Mouse (Mus musculus) limb, embryonic 10.5 days (tissue): ENCODE data around the gene Rxra. TPM values are rescaled to one million over a fixed set of nuclear protein-coding genes. Genes with fewer than 3 reads are reported as not detected.

Source experiments
- DNase-seq: peaks from one replicate; pipeline ENCODE4 v3.0.0-alpha.2; 2017; ENCODE audit warnings: low spot score
- H3K27ac ChIP-seq: fragments of 300-500 bp; sonication (generic); 2 replicates; pipeline ENCODE4 v1.5.1; 2016; ENCODE audit warnings: mild to moderate bottlenecking
- H3K27me3 ChIP-seq: fragments of 300-500 bp; sonication (generic); 2 replicates; pipeline ENCODE4 v1.6.1; 2016; ENCODE audit warnings: low read depth, mild to moderate bottlenecking; ENCODE audit not compliant: poor library complexity, severe bottlenecking
- H3K36me3 ChIP-seq: fragments of 300-500 bp; sonication (generic); 2 replicates; pipeline ENCODE4 v1.6.1; 2016; ENCODE audit warnings: mild to moderate bottlenecking, moderate library complexity
- H3K4me1 ChIP-seq: fragments of 300-500 bp; sonication (generic); 2 replicates; pipeline ENCODE4 v1.6.1; 2016
- H3K4me3 ChIP-seq: fragments of 300-500 bp; sonication (generic); 2 replicates; pipeline ENCODE4 v1.5.1; 2016; ENCODE audit warnings: mild to moderate bottlenecking, moderate library complexity
- H3K9me3 ChIP-seq: fragments of 300-500 bp; sonication (generic); replicated peaks from 2 replicates; pipeline ENCODE4 v1.6.1; 2016; ENCODE audit warnings: mild to moderate bottlenecking
- WGBS: fragments of 180-500 bp; shearing (Covaris S2); methylation state at CpG from one replicate; pipeline ENCODE4 v1.1.7; 2016; 5-methylcytosine and 5-hydroxymethylcytosine counted together
- polyA plus RNA-seq: library from polyadenylated mRNA; unstranded; fragments of >200 nt; fragmentation: Nextera tagmentation; extraction: Ambion mirVana; gene quantifications from 2 replicates; pipeline ENCODE4 v1.2.1, GENCODE M21; 2016

Rxra gene
- polyA plus RNA-seq, 1 experiment from 2014 or later, result 10.9 TPM

DNA sequence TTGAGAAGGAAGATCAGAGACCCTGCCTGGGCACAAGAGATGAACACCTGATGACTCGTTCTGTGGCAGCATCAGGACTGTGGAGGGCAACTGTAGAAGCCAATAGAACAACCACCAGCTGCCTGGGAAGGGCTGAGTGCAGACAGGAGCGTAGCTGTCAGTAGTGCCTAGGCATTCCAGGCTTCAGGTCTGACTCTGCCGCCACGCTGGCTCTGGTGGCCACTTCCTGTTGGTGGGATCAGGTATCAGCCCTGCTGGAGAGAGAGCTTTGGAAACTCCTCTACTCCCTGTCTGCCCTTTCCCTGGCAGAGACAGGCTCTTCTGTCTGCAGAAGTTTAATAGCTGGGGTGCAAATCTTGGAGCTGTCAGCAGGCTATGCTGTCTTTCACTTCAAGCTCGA, 93.5 kb downstream of the Rxra start:
- peak overlapping the region; percentile 63 for H3K27ac ChIP-seq
- peaks cover 57% of the 10 kb centered on the region for H3K4me1 ChIP-seq
- H3K4me3 ChIP-seq, result peak overlapping the region; percentile 18; the same call in 1 of the 2 replicates
- H3K9me3 ChIP-seq, result no peaks in the 10 kb centered on the region
- no peaks in the 10 kb centered on the region for H3K27me3 ChIP-seq
- WGBS, result 18% methylated on average over 5 of the region's 5 CpGs
- peak; percentile 52 for DNase-seq
- H3K36me3 ChIP-seq, result no peaks in the 10 kb centered on the region

DNA sequence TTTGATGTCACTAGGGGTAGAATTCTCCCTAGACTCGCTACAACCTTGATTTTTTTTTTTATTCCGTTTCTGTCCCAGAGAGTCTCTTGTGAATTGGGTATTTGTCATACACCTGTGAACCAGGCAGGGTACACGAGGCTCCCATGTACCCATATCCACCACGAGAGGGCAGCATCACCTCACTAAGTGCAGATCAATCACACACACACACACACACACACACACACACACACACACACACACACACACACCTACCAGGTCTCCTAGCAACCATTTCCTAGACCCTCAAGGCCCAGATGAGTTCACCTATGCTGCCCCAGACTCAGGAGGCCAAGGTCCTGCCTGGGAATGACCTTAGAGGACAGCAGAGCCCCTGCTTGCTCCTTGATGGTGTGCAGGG, 94.0 kb downstream of the Rxra start:
- Histone ChIP-seq H3K4me1 (peaks cover 57% of the 10 kb centered on the region), H3K27me3 (no peaks in the 10 kb centered on the region), H3K4me3 (no peak overlapping the region; the same call in 1 of the 2 replicates), H3K36me3 (no peaks in the 10 kb centered on the region), H3K9me3 (no peaks in the 10 kb centered on the region), H3K27ac (peak overlapping the region; percentile 43; the same call in 1 of the 2 replicates)
- WGBS, result 4% methylated on average over 4 of the region's 4 CpGs
- DNase-seq, result peak; percentile 88

DNA sequence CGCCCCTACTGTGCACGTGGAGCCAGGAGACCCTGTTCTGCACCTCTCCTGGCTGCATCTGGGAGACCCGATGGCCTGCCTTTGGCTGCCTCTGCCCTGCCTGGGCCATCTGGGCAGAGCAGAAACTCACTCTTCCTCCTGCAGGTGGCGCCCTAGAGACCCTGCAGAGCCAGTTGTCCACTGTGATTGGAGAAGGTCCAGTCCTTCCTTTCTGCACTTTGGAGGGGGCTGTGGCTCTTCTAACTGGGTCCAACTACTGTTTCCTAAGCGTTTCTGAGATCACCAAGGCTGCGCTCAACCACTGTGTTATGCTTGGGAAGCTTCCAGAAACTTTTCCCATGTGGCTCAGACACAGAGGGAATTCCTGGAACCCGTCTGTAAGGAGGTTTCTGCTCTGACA, 95.7 kb downstream of the Rxra start:
- Histone ChIP-seq H3K4me3 (no peak overlapping the region), H3K9me3 (no peaks in the 10 kb centered on the region), H3K27ac (peak overlapping the region; percentile 82), H3K4me1 (peaks cover 66% of the 10 kb centered on the region), H3K27me3 (no peaks in the 10 kb centered on the region), H3K36me3 (no peaks in the 10 kb centered on the region)
- WGBS, result 30% methylated on average over 7 of the region's 7 CpGs
- peak; percentile 91 for DNase-seq

DNA sequence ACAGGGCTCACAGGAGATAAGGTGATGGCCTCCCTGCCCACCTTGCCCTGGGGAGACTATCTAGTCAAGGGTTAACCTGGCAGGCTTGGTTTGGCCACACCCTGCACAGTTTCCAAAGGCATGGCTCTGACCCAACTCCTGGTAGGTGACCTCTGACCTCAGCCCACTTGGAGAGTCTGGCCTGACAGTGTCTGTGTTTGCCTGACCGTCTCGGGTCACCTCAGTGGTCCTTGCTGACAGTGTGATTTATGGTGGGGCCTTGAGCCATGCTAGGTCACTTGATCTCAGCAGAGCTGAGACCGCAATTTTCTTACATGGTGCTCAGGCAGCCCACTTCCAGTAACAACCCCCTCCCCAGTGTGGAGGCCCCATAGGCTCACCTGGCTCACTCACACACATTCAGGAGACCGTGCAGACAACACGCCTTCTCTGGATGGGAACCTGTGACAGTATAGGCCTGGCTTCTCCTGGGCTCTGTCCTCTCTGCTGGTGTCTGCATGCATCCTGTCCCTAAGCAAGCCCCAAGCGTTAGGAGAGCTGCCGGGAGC, 96.7 kb downstream of the Rxra start:
- Histone ChIP-seq H3K27ac (peak overlapping the region; percentile 82), H3K4me1 (peaks cover 66% of the 10 kb centered on the region), H3K36me3 (no peaks in the 10 kb centered on the region), H3K9me3 (no peaks in the 10 kb centered on the region), H3K4me3 (no peak overlapping the region; the same call in 1 of the 2 replicates), H3K27me3 (no peaks in the 10 kb centered on the region)
- peak; percentile 50 for DNase-seq
- WGBS, result 23% methylated on average over 7 of the region's 7 CpGs

DNA sequence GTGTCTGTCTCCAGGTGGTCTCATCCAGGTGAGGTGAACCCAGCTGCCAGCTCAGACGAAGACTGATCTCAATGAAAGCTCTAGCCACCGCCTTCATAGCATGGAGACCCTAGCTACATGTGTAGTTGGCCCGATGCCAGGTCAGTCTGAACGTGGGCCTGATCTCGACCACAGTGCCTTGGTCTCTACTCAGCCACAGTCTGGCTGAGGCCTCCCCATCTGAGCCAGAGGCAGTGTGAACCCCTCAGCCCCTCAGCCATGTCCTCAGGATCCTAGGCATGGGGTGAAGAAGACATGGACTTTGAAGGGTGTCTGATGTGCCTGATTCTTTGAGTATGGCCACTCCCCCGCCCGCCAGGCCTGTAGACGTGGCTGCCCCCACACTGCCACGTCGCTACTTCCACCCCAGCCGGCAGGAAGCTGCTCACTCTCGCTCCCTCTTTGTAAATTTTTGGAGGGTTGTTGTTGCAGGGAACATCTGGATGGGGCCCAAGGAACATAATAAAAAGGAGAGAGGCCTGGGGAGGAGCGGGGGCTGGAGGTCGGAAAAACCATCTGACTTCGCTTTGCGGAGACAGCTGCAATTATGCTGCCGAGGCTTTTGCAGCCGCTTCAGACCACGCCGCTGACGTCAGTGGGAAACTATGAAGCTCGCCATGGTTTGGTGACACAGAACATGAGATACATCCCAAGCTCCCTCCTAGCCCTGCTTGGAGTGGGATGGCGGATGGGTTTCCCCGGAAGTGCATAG, 97.9 kb downstream of the Rxra start:
- Histone ChIP-seq H3K4me1 (peaks cover 64% of the 10 kb centered on the region), H3K36me3 (no peaks in the 10 kb centered on the region), H3K27ac (peak overlapping the region; percentile 82), H3K27me3 (no peaks in the 10 kb centered on the region), H3K9me3 (no peaks in the 10 kb centered on the region), H3K4me3 (0 out of 2 replicates have a peak overlapping the region, but pooled peaks have one; percentile 3)
- DNase-seq, result peak; percentile 63
- 53% methylated on average over 24 of the region's 24 CpGs for WGBS

DNA sequence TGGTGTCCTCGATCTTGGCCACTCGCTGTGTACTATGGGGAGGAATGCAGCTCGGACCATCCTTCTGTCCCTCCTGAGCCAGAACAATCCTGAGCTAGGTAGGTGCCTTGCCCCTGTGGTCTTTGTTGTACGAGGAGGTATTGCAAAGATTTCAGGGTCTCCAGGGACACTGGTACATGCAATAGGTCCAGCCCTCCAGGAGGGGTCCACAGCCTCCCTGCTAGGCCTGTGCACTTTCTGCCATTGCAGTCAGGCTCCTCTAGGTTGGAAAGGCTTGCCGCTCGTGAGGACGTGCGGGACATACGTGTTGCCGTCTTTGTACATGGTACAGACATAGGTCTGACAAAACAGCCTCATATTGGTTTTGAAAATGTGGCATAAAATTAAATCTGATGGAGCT, 98.8 kb downstream of the Rxra start:
- H3K4me3 ChIP-seq, result no peak overlapping the region
- H3K4me1 ChIP-seq, result peaks cover 55% of the 10 kb centered on the region
- H3K9me3 ChIP-seq, result no peaks in the 10 kb centered on the region
- WGBS, result 90% methylated on average over 10 of the region's 10 CpGs
- no peak for DNase-seq
- H3K36me3 ChIP-seq, result no peaks in the 10 kb centered on the region
- no peaks in the 10 kb centered on the region for H3K27me3 ChIP-seq
- peak overlapping the region; percentile 82 for H3K27ac ChIP-seq

DNA sequence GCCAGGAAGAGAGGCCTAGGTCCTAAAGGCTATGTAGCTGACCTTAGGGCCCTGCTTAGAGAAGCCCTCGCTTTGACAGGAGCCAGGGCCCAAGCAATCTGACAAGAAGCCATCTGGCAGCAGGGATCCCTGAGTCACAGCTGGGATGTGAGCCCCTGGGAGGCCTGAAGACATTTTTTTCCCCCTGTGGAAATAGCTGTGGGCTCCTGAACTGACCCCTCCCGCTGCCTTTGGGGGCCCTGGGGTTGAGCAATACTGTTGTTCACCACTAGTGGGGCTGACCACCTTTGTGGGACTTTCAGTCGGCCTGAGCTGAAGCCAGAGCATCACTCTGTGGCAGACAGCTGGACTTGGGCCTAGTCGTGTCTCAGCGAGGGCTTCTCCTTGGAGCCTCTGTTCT, 99.4 kb downstream of the Rxra start:
- H3K4me3 ChIP-seq, result no peak overlapping the region
- peak; percentile 51 for DNase-seq
- H3K9me3 ChIP-seq, result no peaks in the 10 kb centered on the region
- H3K27me3 ChIP-seq, result no peaks in the 10 kb centered on the region
- 45% methylated on average over 5 of the region's 5 CpGs for WGBS
- H3K27ac ChIP-seq, result peak overlapping the region; percentile 82
- peaks cover 49% of the 10 kb centered on the region for H3K4me1 ChIP-seq
- no peaks in the 10 kb centered on the region for H3K36me3 ChIP-seq

DNA sequence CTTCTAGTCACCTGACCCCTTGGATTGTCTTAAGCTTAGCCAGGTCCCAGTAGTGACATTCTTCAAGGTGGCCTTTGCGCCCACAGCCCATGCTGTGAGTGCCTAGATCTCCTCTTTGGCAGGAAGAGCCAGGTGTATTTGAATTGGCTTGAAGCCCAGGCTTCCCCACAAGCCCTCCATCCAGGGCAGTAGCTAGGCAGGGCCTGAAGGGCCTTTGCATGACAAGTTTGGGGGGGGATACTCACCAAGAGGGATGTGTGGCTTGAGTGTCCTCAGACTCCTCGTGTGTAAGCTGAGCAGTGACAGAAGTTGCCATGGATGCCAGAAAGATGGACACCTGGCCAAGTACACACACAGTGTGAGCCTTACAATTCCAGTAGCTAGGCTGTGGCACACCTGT, 101.5 kb downstream of the Rxra start:
- Histone ChIP-seq H3K4me1 (peaks cover 34% of the 10 kb centered on the region), H3K27ac (no peak overlapping the region), H3K4me3 (no peak overlapping the region), H3K27me3 (no peaks in the 10 kb centered on the region), H3K9me3 (no peaks in the 10 kb centered on the region), H3K36me3 (no peaks in the 10 kb centered on the region)
- 82% methylated on average over 2 of the region's 2 CpGs for WGBS
- no peak for DNase-seq

DNA sequence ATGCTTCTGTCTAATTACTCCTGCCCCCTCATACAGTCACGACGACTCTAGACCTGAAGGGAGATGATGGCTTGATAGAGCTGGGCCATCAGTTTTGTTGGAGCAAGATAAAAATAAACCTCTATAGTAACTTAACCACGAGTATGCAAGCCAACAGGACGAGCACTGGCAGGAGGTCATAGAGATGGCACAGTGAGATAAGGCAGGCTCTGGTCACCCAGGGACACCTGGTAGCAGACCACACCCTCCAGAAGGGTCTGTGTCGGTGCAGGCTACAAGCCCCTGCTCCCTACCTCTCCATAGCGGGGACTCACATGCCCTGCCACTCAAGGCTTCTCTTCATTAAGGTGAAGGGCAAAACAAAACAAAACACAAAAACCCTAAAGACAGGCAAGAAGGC, 102.0 kb downstream of the Rxra start:
- 67% methylated on average over 6 of the region's 6 CpGs for WGBS
- Histone ChIP-seq H3K27ac (no peak overlapping the region), H3K4me3 (no peak overlapping the region), H3K9me3 (no peaks in the 10 kb centered on the region), H3K4me1 (peaks cover 29% of the 10 kb centered on the region), H3K36me3 (no peaks in the 10 kb centered on the region), H3K27me3 (no peaks in the 10 kb centered on the region)
- no peak for DNase-seq

DNA sequence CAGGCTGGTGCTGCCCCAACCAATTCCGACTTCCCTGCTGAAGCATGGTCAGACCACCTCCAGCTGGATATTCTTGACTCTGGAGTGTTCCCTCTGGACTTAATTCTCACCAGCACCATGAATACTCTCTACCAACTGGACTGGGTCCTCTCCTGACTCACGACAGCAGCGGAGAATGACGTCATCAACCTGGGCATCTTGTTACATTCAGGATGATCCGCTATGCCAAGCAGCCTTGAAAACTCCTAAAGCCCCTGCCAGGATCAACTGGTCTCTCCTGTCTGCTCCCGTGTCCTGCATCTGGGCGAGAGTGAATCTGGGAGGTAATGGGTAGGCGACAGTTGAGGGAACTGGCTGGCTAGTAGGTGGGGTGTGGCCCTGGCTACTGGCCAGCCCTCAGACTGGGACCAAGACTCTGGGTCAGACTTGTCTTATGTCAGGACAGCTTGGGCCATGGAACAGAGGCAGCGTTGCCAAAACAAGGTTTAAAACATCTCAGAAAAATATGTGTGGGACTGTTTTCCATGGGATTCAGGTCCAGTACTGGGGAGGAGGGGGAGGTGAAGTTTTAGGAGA, 103.1 kb downstream of the Rxra start:
- Histone ChIP-seq H3K4me3 (no peak overlapping the region), H3K36me3 (no peaks in the 10 kb centered on the region), H3K9me3 (no peaks in the 10 kb centered on the region), H3K27me3 (no peaks in the 10 kb centered on the region), H3K4me1 (peaks cover 18% of the 10 kb centered on the region), H3K27ac (no peak overlapping the region)
- WGBS, result 86% methylated on average over 9 of the region's 9 CpGs
- DNase-seq, result no peak

DNA sequence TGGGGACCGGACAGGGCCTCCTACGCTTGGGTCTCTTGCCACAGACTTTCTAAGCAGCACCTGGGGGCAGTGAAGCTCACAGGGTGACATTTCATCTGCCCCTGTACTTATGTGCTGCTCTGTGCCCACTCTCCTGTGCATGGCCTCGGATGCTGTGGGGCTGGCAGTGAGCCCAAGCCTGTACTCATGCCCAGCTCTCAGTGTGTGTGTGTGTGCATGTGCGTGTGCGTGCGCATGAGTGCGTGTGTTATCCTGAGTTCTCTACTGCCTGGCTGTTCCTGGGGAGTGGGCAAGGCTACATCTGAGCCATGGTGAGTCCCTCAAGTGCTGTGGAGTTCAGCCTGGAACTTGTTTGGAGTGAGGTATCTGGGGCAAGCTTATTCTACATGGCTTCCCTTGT, 103.9 kb downstream of the Rxra start:
- 94% methylated on average over 7 of the region's 7 CpGs for WGBS

DNA sequence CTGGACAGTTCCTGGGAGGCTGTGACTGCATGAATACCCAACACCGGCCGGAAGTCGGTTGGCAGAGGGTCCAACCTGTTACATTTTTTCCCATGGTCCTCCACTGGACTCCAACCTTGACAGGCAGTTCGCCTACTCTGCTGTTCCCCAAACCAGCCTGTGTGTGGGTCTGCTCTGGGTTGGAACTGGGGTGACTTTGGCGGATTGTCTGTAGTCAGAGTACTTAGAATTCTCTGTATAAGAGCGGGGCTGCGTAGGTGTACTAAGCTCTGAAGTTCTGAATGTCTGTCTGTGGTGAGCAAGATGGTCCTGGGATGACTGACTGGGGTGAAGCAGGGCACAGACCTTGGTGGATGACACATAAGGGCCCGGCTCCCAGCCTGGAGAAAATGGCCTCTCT, 109.1 kb downstream of the Rxra start:
- H3K4me3 ChIP-seq, result no peak overlapping the region

More for the DNA sequence above, 103.9 kb downstream of the Rxra start:
- Histone ChIP-seq H3K27me3 (no peaks in the 10 kb centered on the region), H3K4me3 (no peak overlapping the region), H3K36me3 (no peaks in the 10 kb centered on the region), H3K27ac (no peak overlapping the region), H3K4me1 (peaks cover 10% of the 10 kb centered on the region), H3K9me3 (no peaks in the 10 kb centered on the region)
- DNase-seq, result no peak

DNA sequence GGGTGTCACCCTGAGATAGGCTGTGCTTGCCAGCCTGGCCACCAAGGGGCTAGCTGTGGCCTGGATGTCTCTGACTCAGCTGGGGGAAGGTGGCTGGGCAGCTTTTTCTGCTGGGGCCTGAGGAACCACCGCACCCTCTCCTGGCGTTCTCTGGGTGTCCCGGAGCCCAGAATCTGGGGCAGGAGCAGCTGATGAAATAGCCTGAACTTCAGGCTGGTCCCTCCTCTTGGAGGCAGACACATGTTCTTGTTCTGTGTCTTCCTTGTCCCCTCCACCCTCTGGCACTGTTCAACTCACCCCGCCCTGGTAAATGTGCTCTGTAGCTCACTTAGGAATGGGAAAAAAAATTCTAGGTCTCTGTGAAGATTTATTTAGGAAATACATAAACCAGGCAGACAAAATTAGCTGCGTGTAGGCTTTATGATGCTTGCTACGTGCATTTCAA, 109.8 kb downstream of the Rxra start:
- H3K36me3 ChIP-seq, result no peaks in the 10 kb centered on the region
- no peak overlapping the region for H3K27ac ChIP-seq

More for the DNA sequence above, 109.1 kb downstream of the Rxra start:
- Histone ChIP-seq H3K27ac (no peak overlapping the region), H3K4me1 (no peaks in the 10 kb centered on the region), H3K27me3 (no peaks in the 10 kb centered on the region), H3K9me3 (no peaks in the 10 kb centered on the region), H3K36me3 (no peaks in the 10 kb centered on the region)
- no peak for DNase-seq
- WGBS, result 88% methylated on average over 8 of the region's 8 CpGs

More for the DNA sequence above, 109.8 kb downstream of the Rxra start:
- Histone ChIP-seq H3K9me3 (no peaks in the 10 kb centered on the region), H3K27me3 (no peaks in the 10 kb centered on the region), H3K4me1 (no peaks in the 10 kb centered on the region), H3K4me3 (no peak overlapping the region)
- DNase-seq, result no peak
- 88% methylated on average over 6 of the region's 6 CpGs for WGBS
